Mouse (Mus musculus) lung, postnatal 10 days (tissue): ENCODE measurements around the gene Gramd1c.

Source experiments
- DNase-seq: peaks from one replicate; pipeline ENCODE4 v3.0.0; 2021

Gene Gramd1c

GRCm38 (mm10) chr16:44063025-44063894 lies at the start of gene Gramd1c:
Gene Gramd1c, minus strand, starts transcription at chr16:44063345.
- peak; percentile 80 for DNase-seq

- DNase-seq = no peak
Measured at GRCm38 (mm10) chr16:44109002-44109401, 45.9 kb upstream of the Gramd1c start.

GRCm38 (mm10) chr16:44105211-44105610 lies 42.1 kb upstream of the Gramd1c start:
- DNase-seq = no peak

- no peak for DNase-seq
Measured at GRCm38 (mm10) chr16:44103806-44104766, 40.9 kb upstream of the Gramd1c start.

GRCm38 (mm10) chr16:44102925-44103324 lies 39.8 kb upstream of the Gramd1c start:
- no peak for DNase-seq

- DNase-seq = no peak
Measured at GRCm38 (mm10) chr16:44101181-44101710, 38.1 kb upstream of the Gramd1c start.

DNA sequence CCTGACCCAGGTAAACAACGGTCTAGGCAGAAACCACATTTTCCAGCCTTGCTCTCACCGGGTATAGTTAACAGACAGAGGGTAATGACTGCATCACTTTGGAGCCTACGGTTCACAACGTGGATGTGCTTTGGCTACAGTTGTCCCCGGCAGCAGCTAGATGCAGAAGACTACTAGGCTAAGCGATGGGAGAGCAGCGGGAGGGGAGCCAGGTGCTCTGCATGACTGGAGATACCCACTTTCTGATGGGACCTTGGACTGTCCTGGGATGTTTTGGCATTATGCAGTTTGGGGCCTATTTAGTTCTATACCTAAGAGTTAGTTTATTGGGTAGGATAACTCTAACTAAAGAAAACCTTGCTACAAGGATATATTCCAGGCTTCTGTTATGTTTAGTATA lies 36.2 kb upstream of the Gramd1c start:
- DNase-seq = no peak

GRCm38 (mm10) chr16:44087650-44088049 lies 24.5 kb upstream of the Gramd1c start:
- DNase-seq = no peak

DNA sequence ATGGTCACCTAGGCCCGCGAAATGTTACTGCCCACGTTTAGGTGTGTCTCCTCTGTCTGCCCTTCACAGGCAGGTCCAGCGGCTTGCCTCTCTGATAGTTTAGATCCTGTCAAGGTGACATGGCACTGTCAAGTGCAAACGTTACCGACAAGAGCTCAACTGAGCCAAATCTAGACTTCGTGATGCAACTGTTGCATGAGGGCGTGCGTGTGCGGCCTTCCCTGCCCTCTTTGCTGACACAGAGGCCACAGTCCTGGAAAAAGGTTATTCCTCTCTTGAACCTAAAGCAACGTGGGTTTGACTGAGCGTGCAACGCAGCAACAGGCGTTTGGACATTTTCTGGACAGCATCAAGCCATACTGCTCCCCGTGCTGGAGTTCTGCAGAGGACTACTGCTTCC lies 1.8 kb downstream of the Gramd1c start:
- no peak for DNase-seq

GRCm38 (mm10) chr16:44060604-44061286 lies 2.4 kb downstream of the Gramd1c start:
- DNase-seq = no peak

- DNase-seq = peak; percentile 83
Measured at GRCm38 (mm10) chr16:44058745-44059144, 4.4 kb downstream of the Gramd1c start.

DNA sequence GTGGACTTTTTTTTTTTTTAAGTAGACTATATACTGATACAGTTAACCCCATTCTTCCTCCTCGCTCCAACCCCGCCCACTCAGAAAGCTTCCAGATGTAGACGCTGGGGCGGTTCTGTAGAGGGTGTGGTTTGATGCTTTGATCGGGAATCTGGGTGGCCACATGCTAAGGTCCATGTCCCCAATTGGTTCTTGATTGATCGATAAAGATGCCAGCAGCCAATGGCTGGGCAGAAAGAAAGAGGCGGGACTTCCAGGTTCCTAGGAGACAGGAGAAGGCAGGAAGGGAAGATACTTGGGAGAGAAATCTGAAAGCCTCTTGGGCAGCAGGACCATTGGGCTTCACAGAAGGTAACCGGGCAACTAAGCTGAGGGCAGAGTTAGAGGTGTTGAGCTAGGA lies 7.4 kb downstream of the Gramd1c start:
- DNase-seq = no peak

DNA sequence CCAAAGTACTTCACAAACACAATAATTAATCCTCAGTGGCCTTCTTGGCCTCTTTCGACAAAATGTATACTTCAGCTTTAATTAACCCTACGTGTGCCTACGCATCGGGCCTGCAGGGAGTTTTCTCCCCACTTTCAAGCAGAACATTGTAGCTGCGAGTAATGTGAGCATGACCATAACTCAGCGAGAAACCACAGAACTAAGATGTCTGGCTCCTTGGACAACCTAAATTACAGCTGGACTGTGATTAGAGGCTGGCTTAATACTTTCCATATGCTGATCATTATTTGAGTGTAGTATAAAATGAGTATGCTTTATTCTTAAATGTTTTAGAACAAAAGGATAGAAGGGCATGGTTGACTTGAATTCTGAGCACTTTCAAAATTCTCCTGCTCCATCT lies 9.9 kb downstream of the Gramd1c start:
- no peak for DNase-seq

- no peak for DNase-seq
Measured at GRCm38 (mm10) chr16:44052390-44052789, 10.8 kb downstream of the Gramd1c start.

- no peak for DNase-seq
Measured at GRCm38 (mm10) chr16:44050139-44050538, 13.0 kb downstream of the Gramd1c start.

DNA sequence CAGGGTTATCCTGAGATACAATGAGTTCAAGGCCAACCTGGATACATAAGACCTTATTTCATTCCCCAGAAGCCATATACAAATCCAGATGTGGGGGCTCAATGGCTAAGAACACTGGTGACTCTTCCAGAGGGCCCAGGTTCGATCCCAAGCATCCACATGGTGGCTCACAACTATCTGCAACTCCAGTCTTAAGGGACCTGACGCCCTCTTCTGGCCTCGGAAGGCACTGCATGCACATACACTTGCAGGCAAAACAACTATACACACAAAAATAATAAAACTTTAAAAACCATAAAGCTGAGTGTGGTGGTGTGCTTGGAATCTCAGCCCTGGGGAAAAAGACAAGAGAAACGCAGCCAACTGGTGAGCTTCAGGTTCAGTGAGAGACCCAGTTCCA lies 24.0 kb downstream of the Gramd1c start:
- no peak for DNase-seq

DNA sequence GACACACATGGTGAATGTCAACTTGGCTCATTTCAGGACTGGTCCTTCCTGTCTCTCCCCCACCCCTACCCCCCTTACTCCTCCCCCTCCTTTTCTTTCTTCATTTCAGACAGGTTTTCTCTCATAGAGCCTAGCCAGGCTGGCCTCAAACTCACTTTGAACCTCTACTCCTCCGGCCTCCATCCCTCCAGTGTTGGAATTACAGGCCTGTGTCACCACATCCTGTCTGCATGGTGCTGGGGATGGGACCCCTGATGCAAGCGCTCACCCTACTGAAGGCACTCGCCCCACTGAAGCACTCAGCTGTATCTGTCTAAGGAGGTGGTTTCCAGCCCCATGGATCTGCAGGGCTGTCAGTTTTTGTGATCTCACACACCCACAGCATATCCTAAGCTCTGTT lies 27.9 kb downstream of the Gramd1c start:
- DNase-seq = no peak

GRCm38 (mm10) chr16:44033365-44033764 lies 29.8 kb downstream of the Gramd1c start:
- no peak for DNase-seq

DNA sequence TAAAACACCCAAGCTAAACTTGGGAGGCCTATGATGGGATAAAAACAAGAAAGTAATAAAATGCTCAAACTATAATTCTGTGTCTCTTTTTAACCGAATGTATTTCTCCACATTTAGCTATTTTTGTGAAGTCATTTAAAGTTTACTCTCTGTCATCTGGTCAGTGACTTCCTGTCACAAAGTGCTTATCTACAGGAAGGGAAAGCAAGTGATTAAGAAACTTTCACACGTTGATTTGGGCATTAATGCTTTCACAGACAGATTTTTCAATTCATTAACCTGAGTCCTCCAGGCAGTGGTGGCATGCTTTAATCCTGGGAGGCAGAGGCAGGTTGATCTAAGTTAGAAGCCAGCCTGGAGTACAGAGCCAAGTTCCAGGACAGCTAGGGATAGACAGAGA lies 33.9 kb downstream of the Gramd1c start:
- DNase-seq = no peak

DNA sequence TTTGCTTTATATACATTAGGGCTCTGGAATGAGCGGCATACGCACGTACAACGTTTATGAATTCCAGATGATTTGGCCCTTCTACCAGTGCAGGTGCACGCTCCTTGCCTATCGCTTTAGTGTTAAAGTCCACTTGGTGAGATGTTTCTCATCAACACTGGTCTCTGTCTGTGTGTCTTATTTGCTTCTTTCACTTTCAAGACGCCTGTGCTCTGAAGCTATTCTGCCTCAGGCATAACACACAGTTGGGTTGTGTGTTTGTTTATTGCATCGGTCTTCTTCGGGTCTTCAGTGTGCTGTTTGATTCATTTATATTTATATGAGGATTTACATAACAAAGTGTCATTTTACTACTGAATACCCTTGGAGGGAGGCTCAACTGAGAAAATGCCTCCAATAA lies 36.3 kb downstream of the Gramd1c start:
- no peak for DNase-seq

DNA sequence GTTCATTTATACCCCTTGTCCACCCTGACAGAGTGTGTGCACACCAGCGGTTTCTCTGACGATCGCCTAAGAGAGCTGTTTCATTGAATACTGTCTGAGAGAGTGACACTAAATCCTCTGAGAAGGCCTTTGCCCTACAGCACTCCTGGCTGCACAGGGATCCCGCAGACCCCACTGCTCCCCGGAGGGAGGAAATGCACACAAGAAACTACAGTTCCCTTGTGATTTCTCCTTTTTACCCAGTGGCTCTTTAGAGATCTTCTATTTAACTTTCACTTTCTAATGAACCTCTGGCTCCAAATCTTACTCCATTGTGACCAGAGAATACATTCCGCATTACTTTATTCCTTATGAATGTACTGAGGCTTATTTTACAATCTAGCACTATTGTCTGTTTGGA lies 36.9 kb downstream of the Gramd1c start:
- DNase-seq = no peak

DNA sequence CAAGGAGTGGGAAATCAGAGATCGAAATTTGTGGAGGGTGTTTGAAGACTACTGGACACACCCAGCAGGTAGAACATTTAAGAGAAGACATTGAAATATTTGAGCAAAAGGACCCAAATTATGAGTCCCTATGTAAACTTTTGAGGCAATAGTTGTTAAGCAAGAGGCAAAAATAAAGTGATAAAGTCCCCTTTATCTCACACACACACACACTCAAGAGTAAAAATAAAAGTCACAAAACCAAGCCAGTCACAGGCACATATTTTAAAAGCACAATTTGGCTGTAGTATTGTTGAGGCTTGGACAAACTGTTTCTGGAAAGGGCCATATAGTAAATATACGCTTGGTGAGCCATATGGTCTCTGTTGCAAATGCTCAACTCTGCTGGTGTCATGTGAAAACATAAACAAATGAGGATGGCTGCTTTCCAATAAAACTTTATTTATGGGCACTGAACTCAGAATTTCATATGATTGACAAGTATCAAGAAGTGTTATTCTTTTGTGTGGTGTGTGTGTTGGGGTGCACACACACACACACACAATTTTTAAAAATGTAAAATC lies 44.1 kb downstream of the Gramd1c start:
- no peak for DNase-seq

GRCm38 (mm10) chr16:44018372-44018771 lies 44.8 kb downstream of the Gramd1c start:
- DNase-seq = peak; percentile 17
